Mouse (Mus musculus) left cerebral cortex, postnatal 36 days (tissue): ENCODE results near the gene Naa80. TPM values are rescaled to one million over a fixed set of nuclear protein-coding genes. Genes with fewer than 3 reads are reported as not detected.

Experiments
- DNase-seq, 2 experiments: peaks; one replicate each; pipeline ENCODE4 v3.0.0; 2021 to 2022; ENCODE audit warnings: low spot score in 2 of 2, mixed read lengths in 1 of 2
- intact Hi-C: fragments of 180-260 bp; cut with DNase I; formaldehyde crosslinking; loops from one replicate; pipeline ENCODE4 v1.15.1; 2025
- total RNA-seq, 2 experiments: library from RNA; stranded (reverse); gene quantifications; 2 replicates each; pipeline ENCODE4 v1.2.3; 2021

The Naa80 gene
- total RNA-seq, 2 experiments from 2014 or later = 10.3 to 11.5 TPM

GRCm38 (mm10) chr9:107609433-107609830, 30.7 kb downstream of the Naa80 start:
- intact Hi-C loops = no loop called here
- no peak for DNase-seq

DNA sequence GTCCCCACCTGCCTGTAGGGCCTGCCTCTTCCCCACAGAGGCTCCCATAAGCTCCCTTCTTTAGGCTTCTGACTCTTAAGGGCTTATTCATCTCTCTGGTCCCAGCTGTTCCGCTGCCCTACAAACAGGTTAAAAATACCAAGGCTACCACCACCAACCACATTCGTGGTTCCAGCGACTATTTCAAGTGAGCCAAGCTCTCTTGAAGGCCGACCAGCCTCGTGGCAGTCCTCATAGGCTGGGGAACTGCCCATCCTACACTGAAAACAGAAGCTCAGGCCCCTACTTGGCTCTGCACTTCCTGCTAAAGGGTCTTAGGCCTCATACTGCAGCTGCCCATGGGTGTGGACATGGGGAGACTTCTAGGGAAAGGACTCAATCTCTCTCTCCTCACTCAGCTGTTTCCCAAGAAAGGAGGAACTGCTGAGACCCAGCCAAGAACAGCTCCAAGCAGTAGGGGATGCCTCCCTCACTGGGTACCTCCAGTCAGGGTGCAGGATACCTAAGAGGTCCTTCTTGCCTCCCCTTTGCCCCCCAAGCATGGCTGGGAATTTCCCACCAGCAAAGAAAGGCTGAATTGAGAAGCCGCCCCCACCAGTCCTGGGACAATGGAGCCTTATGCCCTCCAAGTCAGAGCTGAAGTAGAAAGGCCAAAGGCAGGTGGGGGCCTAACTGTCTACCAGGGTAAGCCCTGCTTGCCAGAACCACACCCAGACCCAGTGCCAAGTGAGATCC, 32.9 kb downstream of the Naa80 start:
- intact Hi-C loops = loop anchor here (2.0 kb wide), 1 partner anchor 21 kb away; no protein-coding TSS in a partner anchor
- peak; percentile 35 to 43 for DNase-seq

DNA sequence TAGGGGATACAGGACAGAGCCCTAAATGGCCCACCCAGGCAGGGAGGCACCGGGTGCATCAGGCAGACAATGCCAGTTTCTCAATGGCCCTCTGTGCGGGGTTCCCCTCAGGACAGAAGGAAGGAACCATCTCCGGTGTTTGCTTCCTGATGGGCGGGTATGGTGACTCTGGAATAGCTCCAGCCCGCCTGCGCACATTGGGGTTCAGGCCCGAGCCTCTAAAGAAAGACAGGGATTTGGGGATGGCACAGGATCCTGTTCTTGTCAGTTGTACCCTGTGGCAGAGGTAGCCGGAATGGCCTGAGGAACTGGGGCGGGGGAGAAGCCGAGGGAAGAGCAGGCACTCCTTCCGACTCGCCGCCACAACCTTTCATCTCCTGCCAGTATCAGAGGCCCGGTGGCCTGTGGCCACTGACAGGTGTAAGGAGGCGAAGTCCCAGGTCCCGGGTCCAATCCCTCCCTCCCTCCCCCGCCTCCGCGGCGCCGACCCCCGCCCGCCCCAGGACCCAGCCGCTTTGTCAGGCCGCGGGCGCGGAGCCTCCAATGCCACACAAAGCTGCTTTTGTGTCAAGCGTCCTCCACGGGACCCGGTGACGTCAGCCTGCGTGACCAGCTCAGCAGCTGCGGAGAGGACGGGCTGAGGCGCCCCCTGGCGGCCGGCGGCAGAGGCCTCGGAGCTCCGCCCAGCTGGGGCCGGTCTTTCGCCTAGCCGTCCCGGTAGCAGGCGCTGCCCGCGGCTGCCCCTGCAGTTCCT, 33.7 kb downstream of the Naa80 start:
- intact Hi-C loops = loop anchor here (2.0 kb wide), 1 partner anchor 20 kb away; no protein-coding TSS in a partner anchor

DNA sequence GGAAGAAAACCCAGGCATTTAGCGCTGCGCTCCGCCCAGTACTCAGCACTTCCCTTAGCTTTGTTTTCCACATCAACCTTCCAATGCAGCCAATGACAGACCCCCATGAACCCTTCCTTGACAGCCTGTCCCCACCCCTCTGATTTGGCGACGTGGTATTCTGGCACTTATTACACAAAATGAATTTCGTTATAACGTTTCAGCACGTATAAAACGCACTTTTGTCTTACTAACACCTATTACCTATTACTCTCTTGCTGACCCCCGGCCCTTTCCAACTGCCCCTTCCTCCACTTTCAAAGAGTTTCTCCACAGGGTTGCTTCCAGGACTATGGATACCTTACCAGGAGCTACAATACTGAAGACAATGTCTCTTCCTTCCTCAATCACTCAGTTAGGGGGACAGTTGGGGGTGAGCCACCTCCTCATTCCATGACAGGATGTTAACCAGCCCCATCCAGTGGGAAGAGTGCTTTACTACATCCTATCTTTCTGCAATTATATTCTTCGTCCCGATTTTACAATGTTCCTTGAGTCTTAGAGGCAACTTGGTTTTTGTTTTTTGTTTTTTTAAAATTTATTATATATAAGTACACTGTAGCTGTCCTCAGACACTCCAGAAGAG, 34.4 kb downstream of the Naa80 start:
- intact Hi-C loops = loop anchor here (2.0 kb wide), 1 partner anchor 20 kb away; no protein-coding TSS in a partner anchor
- no peak for DNase-seq

More for the DNA sequence above, 33.7 kb downstream of the Naa80 start:
- DNase-seq = peak; percentile 98 to 100

DNA sequence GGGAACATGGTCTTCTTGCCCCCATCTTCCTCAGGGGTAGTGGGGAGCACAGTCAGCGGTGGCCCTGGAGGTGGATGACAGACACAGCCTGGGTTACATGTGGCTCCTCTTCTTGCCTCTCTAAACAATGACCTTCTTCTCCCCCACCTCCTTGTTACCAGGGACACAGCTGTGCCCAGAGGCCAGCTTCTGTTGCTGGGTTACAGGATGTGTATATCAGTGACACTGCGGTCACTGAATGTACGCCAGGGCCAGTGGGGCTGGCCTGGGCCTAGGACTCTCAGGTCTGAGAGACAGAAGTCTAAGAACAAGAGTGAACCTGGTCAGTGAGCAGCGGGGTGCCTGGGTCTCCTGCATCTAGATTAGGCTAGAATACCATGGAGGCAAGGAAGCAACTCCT, 36.3 kb downstream of the Naa80 start:
- intact Hi-C loops = no loop called here

DNA sequence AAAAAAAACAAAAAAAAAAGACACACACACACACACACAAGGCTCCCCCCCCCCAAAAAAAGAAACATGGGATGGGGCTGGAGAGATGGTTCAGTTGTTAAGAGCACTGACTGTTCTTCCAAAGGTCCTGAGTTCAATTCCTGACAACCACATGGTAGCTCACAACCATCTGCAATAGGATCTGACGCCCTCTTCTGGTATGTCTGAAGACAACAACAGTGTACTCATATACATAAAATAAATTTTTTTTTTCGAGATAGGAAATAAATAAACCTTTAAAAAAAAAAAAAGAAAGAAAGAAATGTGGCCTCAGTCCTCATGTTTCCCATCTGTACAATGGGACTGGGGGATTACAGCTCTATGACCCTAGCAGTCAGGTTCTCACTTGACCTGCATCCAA, 38.8 kb downstream of the Naa80 start:
- intact Hi-C loops = no loop called here

More for the DNA sequence above, 36.3 kb downstream of the Naa80 start:
- no peak for DNase-seq

GRCm38 (mm10) chr9:107618098-107618497, 39.4 kb downstream of the Naa80 start:
- no peak for DNase-seq
- intact Hi-C loops = no loop called here

More for the DNA sequence above, 38.8 kb downstream of the Naa80 start:
- no peak for DNase-seq

- intact Hi-C loops = no loop called here
- no peak for DNase-seq
Measured at GRCm38 (mm10) chr9:107618778-107619545, 40.3 kb downstream of the Naa80 start.

GRCm38 (mm10) chr9:107619546-107619879, 40.8 kb downstream of the Naa80 start:
- DNase-seq = no peak
- intact Hi-C loops = no loop called here

GRCm38 (mm10) chr9:107620954-107621353, 42.3 kb downstream of the Naa80 start:
- no peak for DNase-seq
- intact Hi-C loops = no loop called here

DNA sequence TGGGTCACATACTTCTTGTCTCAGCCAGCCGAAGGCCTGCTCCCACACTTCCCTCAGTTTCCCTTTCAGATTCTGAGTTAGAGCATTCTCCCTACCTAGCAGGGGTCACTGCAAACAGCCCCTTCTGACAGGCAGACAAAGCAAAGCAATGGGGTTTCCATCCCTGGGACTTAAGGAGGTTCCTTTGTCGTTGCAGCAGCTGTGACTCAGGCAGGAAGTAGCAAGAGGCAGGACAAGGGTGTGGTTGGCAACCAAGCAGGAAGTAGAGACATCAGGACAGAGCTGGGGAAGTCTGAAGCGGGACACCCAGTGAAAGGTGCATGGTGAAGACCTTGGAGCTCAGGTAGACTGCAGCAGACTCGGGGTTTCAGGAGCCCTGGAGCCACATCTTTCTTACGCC, 45.9 kb downstream of the Naa80 start:
- intact Hi-C loops = no loop called here
- DNase-seq = no peak

- intact Hi-C loops = no loop called here
- no peak for DNase-seq
Measured at GRCm38 (mm10) chr9:107624951-107625350, 46.3 kb downstream of the Naa80 start.

DNA sequence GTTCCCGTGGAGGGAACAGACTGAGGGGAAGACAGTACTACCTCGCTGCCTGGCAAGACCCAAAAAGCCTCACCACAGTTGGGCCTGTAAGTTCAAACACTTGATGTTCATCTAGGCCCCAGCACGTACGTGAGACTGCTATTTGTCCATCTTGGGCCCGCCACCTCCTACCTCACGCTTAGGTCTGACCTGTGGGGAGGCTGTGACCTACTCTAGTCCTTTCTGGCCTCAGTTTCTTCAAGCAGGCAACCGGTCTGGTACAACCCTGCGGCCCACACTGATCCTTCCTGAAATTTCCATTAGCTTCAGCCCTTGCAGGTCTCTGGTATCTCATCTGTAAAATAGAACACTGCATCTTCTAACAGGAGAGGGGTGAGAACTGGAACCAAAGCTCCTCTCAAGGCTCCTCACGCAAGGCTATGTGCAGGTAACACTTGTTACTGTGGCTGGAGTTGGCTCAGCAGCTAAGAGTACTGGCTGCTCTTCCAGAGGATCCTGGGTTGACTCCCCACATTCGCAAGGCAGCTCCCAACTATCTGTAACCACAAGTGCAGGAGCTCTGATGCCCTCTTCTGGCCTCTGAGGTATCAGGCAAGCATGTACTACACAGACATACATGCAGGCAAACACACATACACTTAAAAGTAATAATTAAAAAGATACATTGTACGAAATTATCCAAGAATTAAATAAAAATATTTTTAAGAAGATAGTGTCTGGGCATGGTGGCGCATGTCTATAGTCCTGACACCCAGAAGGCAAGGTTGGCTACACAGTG, 46.9 kb downstream of the Naa80 start:
- DNase-seq = no peak
- intact Hi-C loops = loop anchor here (1.0 kb wide), 1 partner anchor 19 kb away; no protein-coding TSS in a partner anchor

- intact Hi-C loops = loop anchor here (1.0 kb wide), 1 partner anchor 18 kb away; no protein-coding TSS in a partner anchor
- peak in 1 of 2 experiments; percentile 45 for DNase-seq
Measured at GRCm38 (mm10) chr9:107626158-107626843, 47.6 kb downstream of the Naa80 start.

- intact Hi-C loops = loop anchor here (1.0 kb wide), 1 partner anchor 17 kb away; no protein-coding TSS in a partner anchor
- DNase-seq = peak; percentile 64 to 73
Measured at GRCm38 (mm10) chr9:107626844-107627277, 48.2 kb downstream of the Naa80 start.

DNA sequence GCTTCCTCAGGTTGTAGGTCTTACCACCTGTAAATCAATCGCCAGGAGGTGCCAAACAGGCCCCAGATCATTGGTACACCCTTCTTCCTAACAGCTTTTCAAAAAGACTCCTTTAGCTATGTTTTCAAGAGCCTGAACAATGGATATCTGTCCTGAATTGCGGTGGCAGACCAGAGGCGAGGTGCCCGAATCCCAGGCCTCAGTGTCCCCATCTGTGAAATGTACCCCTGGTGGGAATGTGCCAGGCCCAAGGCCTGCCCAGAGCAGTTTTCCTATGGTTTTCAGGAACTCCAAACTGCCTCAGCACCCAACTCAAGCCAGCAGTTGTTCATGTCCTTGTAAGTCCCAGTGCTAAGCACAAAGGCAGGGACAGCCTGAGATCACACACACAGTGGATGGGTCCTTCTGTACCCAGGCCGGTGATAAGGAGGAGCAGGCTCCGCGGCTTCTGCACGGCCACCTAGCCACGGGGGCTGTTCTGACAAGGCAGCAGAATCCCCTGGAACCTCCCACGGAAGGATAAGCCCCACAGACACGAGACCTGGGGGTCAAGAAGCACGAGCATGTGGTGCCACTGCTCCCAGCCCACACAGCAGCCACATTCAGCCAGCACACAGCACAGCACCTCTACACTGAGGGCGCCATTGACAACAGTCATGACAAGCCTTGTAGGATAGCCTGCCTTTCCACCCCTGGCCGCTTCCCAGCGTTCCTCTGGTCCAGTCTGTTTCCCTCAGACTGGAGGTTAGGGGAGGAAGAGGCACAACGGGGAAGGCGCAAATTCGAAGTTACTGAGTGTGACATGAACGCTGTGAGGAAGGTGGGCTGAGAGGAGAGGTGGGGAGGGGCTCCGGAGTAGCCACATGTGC, 48.9 kb downstream of the Naa80 start:
- no peak for DNase-seq
- intact Hi-C loops = no loop called here

DNA sequence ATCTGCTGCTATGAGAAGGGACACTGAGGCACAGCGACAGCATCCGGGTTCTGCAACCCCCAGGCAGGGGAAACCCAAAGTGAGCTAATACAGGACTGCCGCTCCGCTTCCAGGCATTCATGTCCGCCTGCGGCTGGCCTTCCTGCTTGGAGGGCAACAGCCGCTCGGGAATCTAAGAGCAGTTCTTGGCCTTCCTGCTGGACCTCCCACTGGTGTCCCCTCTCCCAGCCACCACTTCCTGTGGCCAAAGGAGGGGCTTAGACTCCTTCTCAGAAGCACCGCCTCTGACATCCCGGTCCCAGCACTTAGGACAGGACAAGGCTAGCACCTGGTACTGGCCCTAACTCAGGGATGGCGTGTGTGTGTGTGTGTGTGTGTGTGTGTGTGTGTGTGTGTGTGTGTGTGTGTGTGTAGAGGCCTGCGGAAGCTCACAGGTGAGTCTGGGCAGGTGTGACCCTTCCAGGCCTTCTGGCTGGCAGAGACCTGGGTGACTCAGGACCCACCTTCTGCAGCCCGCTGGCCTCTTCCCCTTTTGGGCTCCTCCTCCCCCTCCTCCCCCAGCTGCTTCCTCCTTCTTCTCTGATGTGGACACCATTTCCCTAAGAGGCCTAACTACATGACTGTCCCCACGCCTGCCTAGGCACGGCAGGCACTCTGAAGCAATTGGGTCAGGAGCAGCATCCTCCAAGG, 50.2 kb downstream of the Naa80 start:
- intact Hi-C loops = no loop called here
- no peak for DNase-seq
